Mouse (Mus musculus): ENCODE data around the gene Parg. TPM values are rescaled to one million over a fixed set of nuclear protein-coding genes. Genes with fewer than 3 reads are reported as not detected.

The Parg gene
- polyA plus RNA-seq, 1 experiment from 2014 or later = 57.1 TPM

- Histone ChIP-seq H3K27ac (no peak overlapping the region), H3K27me3 (replicated peaks) (no peaks in the 10 kb centered on the region), H3K4me3 (no peak overlapping the region), H3K4me1 (no peaks in the 10 kb centered on the region), H3K4me2 (replicated peaks) (no peak overlapping the region), H3K9me3 (no peaks in the 10 kb centered on the region), H3K36me3 (peaks cover 28% of the 10 kb centered on the region), H3K9ac (no peak overlapping the region)
- WGBS = 83% methylated on average over 20 of the region's 20 CpGs
- ATAC-seq (ENCODE audit: low FRiP score, low read depth) = 0 out of 2 replicates have a peak, but pooled peaks have one; percentile 33
These were observed 131.0 kb downstream of the Parg start for GRCm38 (mm10) chr14:32332515-32333445.

GRCm38 (mm10) chr14:32336021-32336420, 134.3 kb downstream of the Parg start:
- Histone ChIP-seq H3K27ac (no peak overlapping the region), H3K36me3 (peaks cover 58% of the 10 kb centered on the region), H3K4me2 (replicated peaks) (no peak overlapping the region), H3K9me3 (no peaks in the 10 kb centered on the region), H3K4me1 (no peaks in the 10 kb centered on the region), H3K9ac (no peak overlapping the region), H3K27me3 (replicated peaks) (no peaks in the 10 kb centered on the region), H3K4me3 (no peak overlapping the region)
- 89% methylated on average over 6 of the region's 6 CpGs for WGBS
- ATAC-seq (ENCODE audit: low FRiP score, low read depth) = no peak

GRCm38 (mm10) chr14:32336547-32336946, 134.8 kb downstream of the Parg start:
- ATAC-seq (ENCODE audit: low FRiP score, low read depth) = no peak

GRCm38 (mm10) chr14:32341823-32342222, 140.1 kb downstream of the Parg start:
- 97% methylated on average over 7 of the region's 7 CpGs for WGBS
- Histone ChIP-seq H3K9me3 (no peaks in the 10 kb centered on the region), H3K36me3 (peaks cover 68% of the 10 kb centered on the region), H3K27ac (no peak overlapping the region), H3K4me3 (no peak overlapping the region), H3K27me3 (replicated peaks) (no peaks in the 10 kb centered on the region), H3K9ac (no peak overlapping the region), H3K4me1 (no peaks in the 10 kb centered on the region), H3K4me2 (replicated peaks) (no peak overlapping the region)
- no peak for ATAC-seq (ENCODE audit: low FRiP score, low read depth)

More at GRCm38 (mm10) chr14:32336547-32336946, 134.8 kb downstream of the Parg start:
- no peak overlapping the region for H3K9ac ChIP-seq
- H3K4me2 ChIP-seq (replicated peaks) = no peak overlapping the region
- H3K4me3 ChIP-seq = no peak overlapping the region
- no peaks in the 10 kb centered on the region for H3K4me1 ChIP-seq
- 89% methylated on average over 11 of the region's 11 CpGs for WGBS
- no peaks in the 10 kb centered on the region for H3K9me3 ChIP-seq
- no peak overlapping the region for H3K27ac ChIP-seq
- peaks cover 63% of the 10 kb centered on the region for H3K36me3 ChIP-seq
- no peaks in the 10 kb centered on the region for H3K27me3 ChIP-seq (replicated peaks)

- H3K4me2 ChIP-seq (replicated peaks) = no peak overlapping the region
- no peaks in the 10 kb centered on the region for H3K9me3 ChIP-seq
- 96% methylated on average over 7 of the region's 7 CpGs for WGBS
- no peak for ATAC-seq (ENCODE audit: low FRiP score, low read depth)
- H3K27me3 ChIP-seq (replicated peaks) = no peaks in the 10 kb centered on the region
- no peaks in the 10 kb centered on the region for H3K4me1 ChIP-seq
- H3K4me3 ChIP-seq = no peak overlapping the region
- H3K27ac ChIP-seq = no peak overlapping the region
- no peak overlapping the region for H3K9ac ChIP-seq
- peaks cover 58% of the 10 kb centered on the region for H3K36me3 ChIP-seq
These were observed 142.4 kb downstream of the Parg start for GRCm38 (mm10) chr14:32344176-32344575.

- 76% methylated on average over 10 of the region's 10 CpGs for WGBS
- H3K36me3 ChIP-seq = peaks cover 53% of the 10 kb centered on the region
These were observed 142.9 kb downstream of the Parg start for GRCm38 (mm10) chr14:32344694-32345093.

More at GRCm38 (mm10) chr14:32344694-32345093, 142.9 kb downstream of the Parg start:
- ATAC-seq (ENCODE audit: low FRiP score, low read depth) = no peak
- no peaks in the 10 kb centered on the region for H3K9me3 ChIP-seq
- no peak overlapping the region for H3K27ac ChIP-seq
- H3K4me1 ChIP-seq = no peaks in the 10 kb centered on the region
- no peak overlapping the region for H3K4me3 ChIP-seq
- H3K4me2 ChIP-seq (replicated peaks) = no peak overlapping the region
- H3K9ac ChIP-seq = no peak overlapping the region
- H3K27me3 ChIP-seq (replicated peaks) = no peaks in the 10 kb centered on the region

Other genes with a start within 250 kb of the Parg start
- 0.05 and 0.06 TPM in 2 replicates for gene Galnt15, start 173.0 kb upstream of the Parg start, polyA plus RNA-seq (2016; fragmentation: Nextera tagmentation; extraction: Ambion mirVana)
- 19.9 and 22.5 TPM in 2 replicates for gene Oxnad1, start 116.6 kb upstream of the Parg start, polyA plus RNA-seq (2016; fragmentation: Nextera tagmentation; extraction: Ambion mirVana)
- gene Dph3, start 116.2 kb upstream of the Parg start, polyA plus RNA-seq (2016; fragmentation: Nextera tagmentation; extraction: Ambion mirVana) = 72.7 and 78.0 TPM in 2 replicates
- gene Msmb, start 59.9 kb upstream of the Parg start, polyA plus RNA-seq (2016; fragmentation: Nextera tagmentation; extraction: Ambion mirVana) = not detected in 2 replicates
- 89.2 and 90.2 TPM in 2 replicates for gene Ncoa4, start 42.1 kb upstream of the Parg start, polyA plus RNA-seq (2016; fragmentation: Nextera tagmentation; extraction: Ambion mirVana)
- gene Timm23, start 51 bp upstream of the Parg start, polyA plus RNA-seq (2016; fragmentation: Nextera tagmentation; extraction: Ambion mirVana) = 220 and 229 TPM in 2 replicates
- gene Ogdhl, start 120.1 kb downstream of the Parg start, polyA plus RNA-seq (2016; fragmentation: Nextera tagmentation; extraction: Ambion mirVana) = 17.9 and 19.7 TPM in 2 replicates
- not detected in 2 replicates for gene 1700024G13Rik, start 186.4 kb downstream of the Parg start, polyA plus RNA-seq (2016; fragmentation: Nextera tagmentation; extraction: Ambion mirVana)